Mouse (Mus musculus) hematopoietic stem cell, adult 5-6 weeks (primary cell): ENCODE results near the gene Enkur. TPM values are rescaled to one million over a fixed set of nuclear protein-coding genes. Genes with fewer than 3 reads are reported as not detected.

ENCODE experiments used
- ATAC-seq, 2 experiments: fragments of 125-278 bp in 1 of 2; replicated peaks in 1 of 2; 2 replicates each; pipeline ENCODE4 v1.8.0; 2016 to 2017; ENCODE audit warnings: inconsistent platforms in 2 of 2, mild to moderate bottlenecking in 2 of 2, moderate number of reproducible peaks in 2 of 2, low read depth in 1 of 2, moderate TSS enrichment in 1 of 2; ENCODE audit not compliant: low FRiP score in 2 of 2, poor library complexity in 2 of 2, severe bottlenecking in 2 of 2, insufficient read depth in 1 of 2, low TSS enrichment in 1 of 2
- total RNA-seq: library from RNA; stranded (forward); fragments of 172-1452, 232-1000 nt; gene quantifications from 2 replicates; pipeline ENCODE4 v1.2.3, GENCODE M21; 2017

The Enkur gene
- total RNA-seq, 1 experiment from 2014 or later: 5.4 TPM

DNA sequence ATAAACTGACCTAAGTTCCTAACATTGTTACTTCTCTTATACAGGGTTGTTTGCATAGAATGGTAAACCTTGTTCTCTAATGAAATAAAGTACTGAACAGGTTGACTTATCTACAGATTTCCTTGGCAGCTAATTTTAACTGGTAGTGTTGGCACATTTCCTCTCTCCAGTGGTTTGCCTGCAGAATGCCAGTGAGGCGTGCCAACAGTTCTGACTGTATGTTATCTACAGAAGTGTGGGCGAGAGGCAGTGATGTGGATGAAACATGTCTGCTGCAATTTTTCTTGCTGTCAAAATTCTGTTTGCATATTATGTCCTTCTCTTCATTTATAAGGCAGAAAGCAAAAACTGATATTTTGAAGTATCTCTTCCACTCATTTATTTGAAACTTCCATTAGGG, 2.4 kb downstream of the Enkur start:
- ATAC-seq: no peak

DNA sequence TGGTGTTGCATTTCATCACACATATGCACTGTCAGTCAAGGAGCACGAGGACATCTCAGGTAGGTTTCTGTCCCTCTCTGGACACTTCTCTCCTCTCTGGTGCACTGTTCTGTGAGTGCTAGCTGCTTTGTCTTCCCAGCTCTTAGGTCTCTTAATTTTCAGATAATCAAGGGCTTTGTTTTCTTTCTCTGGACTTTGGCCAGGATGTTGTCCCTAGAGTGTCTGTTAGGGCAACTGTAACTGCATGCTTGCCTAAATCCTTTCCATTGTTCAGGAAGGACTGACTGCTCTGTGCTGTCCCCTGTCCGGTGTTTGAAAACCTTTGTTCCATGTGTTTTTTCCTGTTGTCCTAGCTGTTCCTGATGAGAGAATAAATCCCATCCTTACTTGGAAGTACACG, 6.1 kb downstream of the Enkur start:
- no peak for ATAC-seq

DNA sequence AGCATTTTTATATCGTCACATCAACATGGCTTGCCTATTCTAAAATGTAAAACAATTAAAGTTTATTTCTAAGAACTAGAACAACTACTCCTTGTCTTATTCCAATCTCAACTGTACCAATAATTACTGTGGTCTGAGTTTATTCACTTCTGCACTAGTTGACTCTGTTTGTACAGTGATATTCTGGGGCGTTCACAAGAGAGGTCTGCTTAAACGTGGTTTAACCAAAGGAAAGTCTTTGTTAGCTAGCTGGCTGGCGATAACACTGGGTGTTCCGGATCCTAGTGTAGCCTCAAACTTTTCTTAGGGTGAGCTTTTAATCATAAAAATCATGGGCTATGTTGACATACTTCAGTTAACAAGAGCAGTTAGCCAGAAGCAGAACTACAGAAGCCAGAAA, 9.9 kb downstream of the Enkur start:
- ATAC-seq: no peak

DNA sequence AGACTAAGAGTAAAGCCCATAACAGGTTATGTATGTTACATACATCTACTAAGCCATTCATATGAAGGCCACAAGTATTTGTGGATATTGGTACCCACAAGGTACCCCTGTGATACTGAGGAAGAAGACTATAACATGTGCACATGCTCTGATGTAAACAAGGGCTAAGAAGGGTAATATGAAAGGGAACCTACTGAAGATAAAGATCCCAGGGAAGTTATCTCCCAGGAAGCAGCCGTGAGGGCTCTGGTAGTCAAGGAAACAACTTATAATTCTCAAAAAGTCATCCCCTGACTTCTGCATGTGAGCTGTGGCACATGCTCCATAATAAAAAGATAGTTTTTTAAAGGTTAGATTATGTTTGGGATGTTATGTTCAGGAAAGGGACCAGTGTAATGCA, 13.9 kb downstream of the Enkur start:
- ATAC-seq: no peak

DNA sequence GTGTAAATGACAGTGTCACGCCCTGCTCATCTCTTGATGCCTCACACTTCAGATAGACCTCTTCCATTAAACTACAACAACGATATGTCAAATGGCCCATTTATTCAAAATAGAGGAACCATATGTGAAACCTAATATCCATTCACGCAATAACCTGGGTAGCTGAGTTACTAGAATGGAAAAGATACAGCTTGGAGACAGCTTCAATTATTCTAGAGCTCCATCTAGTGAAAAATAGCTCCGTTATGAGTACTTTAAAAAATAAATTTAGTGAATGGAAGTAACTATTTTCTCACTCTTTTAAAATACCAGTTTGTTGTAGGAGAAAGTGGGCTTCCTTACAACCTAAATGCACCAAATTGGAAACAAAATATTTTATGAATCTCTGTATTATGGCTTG, 16.6 kb downstream of the Enkur start:
- ATAC-seq: no peak

- ATAC-seq: peak; percentile 52 to 65; a peak in 3 of 4 replicates
These were observed 17.6 kb downstream of the Enkur start for GRCm38 (mm10) chr2:21187576-21187975.

DNA sequence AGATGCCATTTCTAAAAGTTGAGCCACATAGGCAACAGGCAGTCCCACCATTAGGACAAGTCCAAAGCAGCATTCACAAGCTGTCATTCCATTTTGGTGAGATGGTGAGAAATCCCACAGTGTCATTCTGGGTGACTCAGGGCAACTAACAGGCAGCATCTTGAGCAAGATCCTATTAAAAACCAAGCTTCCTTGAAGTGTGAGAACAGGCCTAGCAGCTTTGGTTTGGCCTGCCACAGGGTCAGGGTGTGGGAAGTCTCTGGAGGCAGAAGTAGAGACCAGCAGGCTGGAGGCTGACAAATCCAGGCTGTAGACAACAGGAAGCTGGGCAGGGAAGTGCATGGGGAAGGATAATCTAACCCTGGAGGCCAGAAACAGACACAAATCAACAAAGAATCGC, 22.4 kb downstream of the Enkur start:
- no peak for ATAC-seq

DNA sequence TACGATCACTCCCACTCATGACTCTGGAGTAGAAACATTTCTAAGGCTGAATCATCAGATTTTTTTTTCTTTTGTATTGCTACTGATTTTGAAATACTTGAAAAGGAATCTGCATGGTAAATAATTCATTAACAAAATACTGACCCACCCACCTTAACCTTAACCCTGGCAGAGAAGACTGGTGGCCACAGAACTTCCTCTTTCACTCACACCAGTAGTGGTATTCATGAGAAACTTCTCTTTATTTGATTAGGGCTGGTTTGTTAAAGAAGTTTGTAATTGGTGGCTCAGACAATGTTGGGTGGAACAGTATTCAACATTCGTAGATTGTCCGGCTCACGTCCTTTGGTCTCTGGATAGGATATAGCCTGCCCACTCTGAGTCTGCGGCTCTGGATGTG, 26.0 kb downstream of the Enkur start:
- ATAC-seq: peak; percentile 84 to 85

- ATAC-seq: no peak
These were observed 32.4 kb downstream of the Enkur start for GRCm38 (mm10) chr2:21172797-21173196.

DNA sequence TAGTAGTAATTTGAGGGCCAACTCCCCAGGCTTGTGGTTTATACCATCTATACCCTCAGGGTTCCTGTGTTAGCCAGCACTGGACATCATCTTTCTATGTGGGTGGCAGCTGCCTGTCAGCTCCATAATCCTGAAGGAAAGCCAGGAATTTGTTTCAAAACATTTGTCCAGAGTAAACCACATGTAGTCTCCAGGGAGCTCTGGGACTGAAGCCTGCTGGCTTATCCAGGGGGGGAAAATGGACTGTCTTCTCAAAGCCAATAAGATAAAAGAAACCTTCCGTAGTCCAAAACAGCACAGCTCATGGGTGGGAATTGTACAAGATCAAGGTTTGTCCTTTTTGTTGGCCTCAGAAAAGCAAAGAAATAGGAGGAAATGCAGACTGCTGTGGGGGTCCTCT, 37.2 kb downstream of the Enkur start:
- ATAC-seq: no peak

GRCm38 (mm10) chr2:21164296-21164695, 40.9 kb downstream of the Enkur start:
- ATAC-seq: no peak

GRCm38 (mm10) chr2:21153469-21153868, 51.7 kb downstream of the Enkur start:
- ATAC-seq: no peak

- ATAC-seq: no peak
These were observed 58.0 kb downstream of the Enkur start for GRCm38 (mm10) chr2:21147169-21147568.

GRCm38 (mm10) chr2:21146486-21146885, 58.7 kb downstream of the Enkur start:
- ATAC-seq: no peak

GRCm38 (mm10) chr2:21142616-21143015, 62.5 kb downstream of the Enkur start:
- ATAC-seq: no peak

DNA sequence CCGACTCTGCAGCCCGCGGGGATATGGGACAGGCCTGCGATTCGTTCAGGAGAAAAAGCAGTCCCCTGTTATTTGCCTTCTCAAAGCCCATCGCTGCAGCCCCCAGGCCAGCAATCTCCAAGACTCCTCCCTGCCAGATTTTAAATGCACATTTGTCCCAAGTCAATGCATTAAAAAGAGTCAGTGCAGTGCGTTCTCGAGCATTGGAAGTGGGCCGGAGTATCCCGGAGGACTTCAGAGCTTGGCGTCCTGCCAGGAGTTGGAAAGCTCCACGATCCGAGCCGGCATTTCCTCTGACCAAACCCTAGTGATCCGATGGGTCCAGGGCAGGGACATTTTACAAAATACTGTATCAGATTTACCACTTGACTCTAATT, 63.0 kb downstream of the Enkur start:
- ATAC-seq: no peak

DNA sequence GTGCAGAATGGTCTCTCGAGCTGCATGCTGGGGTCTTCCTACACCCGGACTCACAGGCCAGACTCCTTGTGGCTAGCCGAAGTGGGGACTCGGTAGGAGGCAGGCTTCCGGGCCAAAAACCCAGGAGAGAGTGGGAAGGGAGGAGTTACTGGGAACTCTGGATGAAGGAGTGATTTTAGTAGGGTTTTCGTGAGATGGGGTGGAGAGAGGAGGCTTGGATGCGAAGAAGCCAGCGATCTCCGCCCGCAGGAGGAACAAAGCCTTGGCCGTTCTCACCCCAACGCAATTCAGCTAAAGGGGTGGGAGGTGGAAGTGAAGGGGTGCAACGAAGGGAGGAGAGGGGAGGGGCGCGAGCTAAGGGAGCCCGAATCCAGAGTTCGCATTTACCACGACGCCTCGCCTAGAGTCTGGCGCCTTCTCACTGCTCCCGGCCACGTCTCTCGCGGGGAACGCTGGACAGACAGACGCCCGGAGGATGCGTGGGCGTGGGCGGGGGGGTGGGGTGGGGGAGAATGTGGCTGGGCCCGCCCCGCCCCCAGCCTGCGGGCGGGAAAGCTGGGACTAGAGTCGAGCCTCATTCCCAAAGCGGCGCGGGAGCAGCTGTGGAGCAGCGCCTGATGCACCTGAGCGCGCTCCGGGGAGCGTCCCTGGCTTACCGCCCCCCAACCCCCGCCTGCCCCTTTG, 63.5 kb downstream of the Enkur start:
- peak; percentile 88 to 90 for ATAC-seq

DNA sequence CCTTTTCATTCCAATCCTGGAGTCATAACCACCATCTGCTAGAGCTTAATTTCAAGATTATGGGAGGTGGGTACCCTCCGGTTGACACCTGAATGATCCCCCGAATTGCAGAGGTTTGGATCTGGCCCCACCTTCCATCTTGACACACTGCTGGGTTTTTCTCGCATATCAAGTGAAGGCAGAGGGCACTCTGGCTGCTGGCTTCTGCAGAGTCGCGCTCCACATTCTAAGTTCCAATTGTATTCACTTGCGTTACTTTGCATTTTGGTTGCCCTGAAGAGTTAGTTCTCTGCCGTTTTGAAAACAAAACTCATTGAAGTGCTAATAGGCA, 64.0 kb downstream of the Enkur start:
- ATAC-seq: peak; percentile 28 to 33; a peak in 3 of 4 replicates
